Mouse (Mus musculus) kidney, adult 18-20 months (tissue): Measurements from ENCODE around the gene 1700016D06Rik.

Experiments used
- DNase-seq: peaks from one replicate; pipeline ENCODE4 v3.0.0; 2021

1700016D06Rik gene

GRCm38 (mm10) chr8:11633414-11633813, 67.4 kb downstream of the 1700016D06Rik start:
- DNase-seq: peak; percentile 38

DNA sequence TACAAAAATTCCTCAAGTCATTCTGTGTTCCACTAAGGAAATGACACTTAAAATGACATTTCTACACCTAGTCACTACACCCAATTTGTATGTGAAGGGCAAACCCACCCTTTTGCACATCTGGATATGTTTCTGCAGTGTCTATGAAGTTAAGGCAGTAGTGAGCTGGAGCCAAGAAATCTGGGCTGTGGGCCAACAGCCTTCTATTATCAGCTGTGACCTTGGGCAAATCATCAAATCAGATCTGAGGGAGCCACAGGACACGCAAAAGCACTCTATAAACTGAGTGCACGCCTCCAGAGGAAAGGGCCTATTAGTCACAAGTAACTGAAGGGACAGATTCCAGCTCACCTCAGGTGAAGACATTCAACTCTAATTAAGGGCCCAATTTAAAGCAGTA, 68.5 kb downstream of the 1700016D06Rik start:
- DNase-seq: peak; percentile 63

DNA sequence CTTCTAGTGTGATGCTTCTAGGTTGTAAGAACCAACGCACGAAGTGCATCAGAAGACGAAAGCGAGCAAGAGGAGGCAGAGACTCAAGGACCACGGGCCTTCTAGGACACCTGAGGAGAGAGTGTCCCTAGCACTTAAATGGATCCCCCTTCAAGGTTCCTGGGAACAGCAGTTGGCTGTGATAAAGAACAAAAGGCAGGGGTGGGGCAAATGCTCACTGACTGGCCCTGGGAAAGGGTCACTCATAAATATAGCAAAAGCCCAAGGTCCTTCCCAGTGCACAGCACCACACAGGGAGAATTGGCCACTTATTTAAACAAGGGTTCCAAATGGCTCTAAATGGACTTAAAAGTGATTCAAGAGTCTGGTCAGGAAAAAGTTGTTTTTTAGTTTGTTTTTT, 71.7 kb downstream of the 1700016D06Rik start:
- no peak for DNase-seq

GRCm38 (mm10) chr8:11628506-11629132, 72.2 kb downstream of the 1700016D06Rik start:
- no peak for DNase-seq

DNA sequence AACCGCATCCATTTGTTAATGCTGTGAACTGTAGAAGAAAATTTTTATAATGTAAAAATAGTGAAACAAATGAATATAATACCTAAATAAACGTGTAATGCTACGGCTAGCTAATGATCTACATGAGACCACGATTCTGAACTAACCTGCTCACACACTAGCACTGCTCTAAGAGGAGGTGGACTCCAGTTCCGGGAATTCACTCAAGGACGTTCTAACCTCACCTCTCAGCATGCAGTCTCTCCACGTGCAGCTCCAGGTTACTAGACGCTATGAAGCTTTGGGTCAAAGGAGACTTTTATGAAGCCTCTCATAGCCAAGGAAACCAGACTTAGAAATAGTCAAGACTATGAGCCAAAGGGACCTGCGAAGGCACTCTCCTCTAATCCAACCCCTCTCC, 73.1 kb downstream of the 1700016D06Rik start:
- no peak for DNase-seq

DNA sequence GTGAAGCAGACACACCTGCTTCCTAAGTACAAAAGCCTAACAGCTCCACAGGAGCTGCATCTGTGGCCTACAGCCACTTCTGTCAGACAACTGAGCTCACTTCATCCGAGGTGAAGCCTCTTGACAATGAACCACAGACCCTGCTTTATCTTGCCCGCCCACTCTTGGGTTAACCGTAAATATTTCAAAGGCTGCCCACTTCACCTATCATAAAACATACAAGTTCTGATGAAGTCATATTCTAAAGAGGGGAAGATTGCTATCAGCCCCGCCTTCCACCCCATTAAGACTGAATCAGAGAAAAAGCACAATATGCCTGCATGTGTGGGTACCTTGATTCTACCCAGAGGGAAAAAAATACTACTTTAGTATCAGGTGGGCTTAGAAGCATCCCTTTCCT, 75.8 kb downstream of the 1700016D06Rik start:
- DNase-seq: no peak

- DNase-seq: no peak
Observed at GRCm38 (mm10) chr8:11619091-11619490, 81.8 kb downstream of the 1700016D06Rik start.

DNA sequence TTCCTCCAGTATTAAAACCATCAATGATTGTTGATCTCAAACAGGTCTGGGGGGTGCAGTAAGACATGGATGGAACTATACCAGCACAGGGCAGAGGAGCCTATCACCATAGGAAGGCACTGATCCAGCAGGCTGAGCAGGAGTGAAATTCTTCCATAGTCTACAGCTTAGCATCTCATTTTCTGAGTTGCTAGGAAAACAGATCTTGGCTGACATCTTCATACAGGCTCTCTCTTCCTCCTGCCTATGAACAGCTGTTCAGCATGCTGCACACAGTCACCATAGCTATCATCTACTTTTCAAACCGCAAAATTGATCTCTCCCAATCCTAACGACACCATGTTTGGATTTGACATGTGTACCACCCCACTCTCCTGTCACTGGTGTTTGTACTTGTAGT, 82.8 kb downstream of the 1700016D06Rik start:
- no peak for DNase-seq

DNA sequence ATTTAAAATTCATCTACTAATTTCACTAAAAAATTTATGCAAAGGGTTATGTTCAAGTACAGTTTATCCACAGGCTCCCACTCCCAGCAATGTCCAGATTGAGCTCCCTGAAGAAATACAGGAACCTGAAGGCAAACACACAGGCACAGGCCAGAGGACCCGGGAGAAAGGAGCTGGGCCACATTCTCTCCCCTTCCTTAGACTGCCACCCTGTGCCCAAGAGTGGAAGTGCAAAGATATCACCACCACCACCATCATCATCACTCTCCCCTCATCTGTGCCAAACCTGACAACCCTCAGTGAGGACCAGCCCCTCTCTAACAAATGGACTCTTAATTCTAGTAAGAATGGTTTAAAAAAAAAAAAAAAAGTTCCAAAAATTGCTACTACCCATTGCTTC, 84.6 kb downstream of the 1700016D06Rik start:
- peak; percentile 49 for DNase-seq

DNA sequence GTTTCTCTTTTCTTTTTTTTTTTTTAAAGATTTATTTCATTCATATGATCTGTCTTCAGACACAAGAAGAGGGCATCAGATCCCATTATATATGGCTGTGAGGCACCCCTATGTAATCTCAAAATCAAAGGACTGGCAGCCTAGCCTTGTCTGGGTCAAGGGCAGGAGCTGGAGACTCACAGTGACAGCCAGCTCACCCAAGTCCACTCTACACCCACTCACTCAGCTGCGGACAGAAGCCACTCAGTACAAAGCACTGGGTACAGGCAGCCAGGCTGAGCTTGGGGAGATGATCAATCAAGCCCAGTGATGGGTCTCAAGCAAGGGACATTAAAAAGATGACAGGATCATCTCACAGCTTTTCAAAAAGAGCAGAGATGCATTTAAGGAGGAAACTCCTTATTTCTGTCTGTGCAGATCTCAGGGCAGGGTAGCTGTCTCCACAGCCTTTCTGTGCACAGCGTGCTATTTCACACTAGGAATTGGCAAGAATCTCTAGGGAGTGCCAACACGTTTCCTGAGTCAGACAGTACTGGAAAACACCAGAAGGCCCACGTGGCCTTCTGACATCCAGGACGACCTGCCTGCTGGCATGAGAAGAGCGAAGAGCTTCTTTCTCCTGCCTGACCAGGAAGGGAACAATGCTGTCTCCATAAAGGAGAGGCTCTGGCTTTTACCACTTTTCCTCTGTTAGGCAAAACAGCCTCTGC, 86.6 kb downstream of the 1700016D06Rik start:
- no peak for DNase-seq

DNA sequence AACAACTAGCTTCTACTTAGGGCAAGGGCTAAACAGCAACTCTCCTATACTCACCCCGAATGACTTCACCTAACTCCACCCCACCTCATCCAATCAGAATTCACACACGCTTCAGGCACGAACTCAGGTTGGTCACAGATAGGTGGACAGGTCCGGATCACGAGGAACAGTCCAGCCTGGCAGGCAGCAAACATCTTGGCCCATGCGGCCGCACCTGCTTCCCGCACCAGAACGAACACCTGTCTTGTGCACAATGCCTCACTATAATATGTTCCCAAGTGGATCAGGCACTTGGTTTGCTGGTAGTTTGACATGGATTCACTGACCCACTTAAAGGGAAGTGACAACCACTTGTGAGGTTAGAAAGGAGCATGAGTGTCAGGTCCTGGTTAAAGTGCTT, 92.0 kb downstream of the 1700016D06Rik start:
- no peak for DNase-seq
